Mouse (Mus musculus): ENCODE measurements around the gene Exoc6. TPM values are rescaled to one million over a fixed set of nuclear protein-coding genes. Genes with fewer than 3 reads are reported as not detected.

The Exoc6 gene
- polyA plus RNA-seq, 1 experiment, result 1.4 TPM

GRCm38 (mm10) chr19:37719166-37719565 lies 168.9 kb downstream of the Exoc6 start:
- no peak for TF ChIP-seq GATA1 (IDR thresholded peaks at IDR 0.05; ENCODE audit: low read length)
- TF ChIP-seq TAL1 (IDR thresholded peaks at IDR 0.05; ENCODE audit: low read length), result no peak
- H3K9me3 ChIP-seq (ENCODE audit: control insufficient read depth, low read length), result no peaks in the 10 kb centered on the region
- no peaks in the 10 kb centered on the region for H3K36me3 ChIP-seq (ENCODE audit: control insufficient read depth)
- H3K4me3 ChIP-seq (replicated peaks), result no peak overlapping the region
- peaks cover 8% of the 10 kb centered on the region for H3K4me1 ChIP-seq (ENCODE audit: control insufficient read depth)
- H3K27me3 ChIP-seq (ENCODE audit: control insufficient read depth), result no peaks in the 10 kb centered on the region

- H3K36me3 ChIP-seq (ENCODE audit: control insufficient read depth), result no peaks in the 10 kb centered on the region
- no peak overlapping the region for H3K4me3 ChIP-seq (replicated peaks)
- no peak for TF ChIP-seq TAL1 (IDR thresholded peaks at IDR 0.05; ENCODE audit: low read length)
- TF ChIP-seq GATA1 (IDR thresholded peaks at IDR 0.05; ENCODE audit: low read length), result no peak
Observed at GRCm38 (mm10) chr19:37724591-37724990, 174.4 kb downstream of the Exoc6 start.

GRCm38 (mm10) chr19:37726585-37726984 lies 176.4 kb downstream of the Exoc6 start:
- Histone ChIP-seq H3K4me1 (ENCODE audit: control insufficient read depth) (no peaks in the 10 kb centered on the region), H3K36me3 (ENCODE audit: control insufficient read depth) (no peaks in the 10 kb centered on the region), H3K9me3 (ENCODE audit: control insufficient read depth, low read length) (no peaks in the 10 kb centered on the region), H3K4me3 (replicated peaks) (no peak overlapping the region), H3K27me3 (ENCODE audit: control insufficient read depth) (no peaks in the 10 kb centered on the region)
- TF ChIP-seq TAL1 (IDR thresholded peaks at IDR 0.05; ENCODE audit: low read length), result no peak
- no peak for TF ChIP-seq GATA1 (IDR thresholded peaks at IDR 0.05; ENCODE audit: low read length)

More at GRCm38 (mm10) chr19:37724591-37724990, 174.4 kb downstream of the Exoc6 start:
- Histone ChIP-seq H3K9me3 (ENCODE audit: control insufficient read depth, low read length) (no peaks in the 10 kb centered on the region), H3K4me1 (ENCODE audit: control insufficient read depth) (no peaks in the 10 kb centered on the region), H3K27me3 (ENCODE audit: control insufficient read depth) (no peaks in the 10 kb centered on the region)

- Histone ChIP-seq H3K4me1 (ENCODE audit: control insufficient read depth) (no peaks in the 10 kb centered on the region), H3K27me3 (ENCODE audit: control insufficient read depth) (no peaks in the 10 kb centered on the region)
Observed at GRCm38 (mm10) chr19:37727366-37727765, 177.1 kb downstream of the Exoc6 start.

More at GRCm38 (mm10) chr19:37727366-37727765, 177.1 kb downstream of the Exoc6 start:
- Histone ChIP-seq H3K36me3 (ENCODE audit: control insufficient read depth) (no peaks in the 10 kb centered on the region), H3K9me3 (ENCODE audit: control insufficient read depth, low read length) (no peaks in the 10 kb centered on the region), H3K4me3 (replicated peaks) (no peak overlapping the region)
- TF ChIP-seq TAL1 (IDR thresholded peaks at IDR 0.05; ENCODE audit: low read length), result no peak
- TF ChIP-seq GATA1 (IDR thresholded peaks at IDR 0.05; ENCODE audit: low read length), result no peak

Other genes with a start within 250 kb of the Exoc6 start
- 0.15 and 0.24 TPM in 2 replicates for gene Ide, start 212.6 kb upstream of the Exoc6 start, polyA plus RNA-seq (2012)
- gene Kif11, start 174.0 kb upstream of the Exoc6 start, polyA plus RNA-seq (2012), result 0.93 and 1.1 TPM in 2 replicates
- 0.22 and 0.34 TPM in 2 replicates for gene Hhex, start 115.6 kb upstream of the Exoc6 start, polyA plus RNA-seq (2012)
- gene Cyp26c1, start 135.2 kb downstream of the Exoc6 start, polyA plus RNA-seq (2012), result not detected in 2 replicates
- not detected in 2 replicates for gene Cyp26a1, start 147.4 kb downstream of the Exoc6 start, polyA plus RNA-seq (2012)

All from erythroblast, embryonic 14.5 days (primary cell).